Mouse (Mus musculus) cerebellum, postnatal 10 days (tissue): ENCODE measurements around the gene Dnajc17.

Experiments used
- DNase-seq, 2 experiments: peaks; one replicate each; pipeline ENCODE4 v3.0.0; 2021; ENCODE audit warnings: mixed read lengths in 2 of 2

The Dnajc17 gene

DNA sequence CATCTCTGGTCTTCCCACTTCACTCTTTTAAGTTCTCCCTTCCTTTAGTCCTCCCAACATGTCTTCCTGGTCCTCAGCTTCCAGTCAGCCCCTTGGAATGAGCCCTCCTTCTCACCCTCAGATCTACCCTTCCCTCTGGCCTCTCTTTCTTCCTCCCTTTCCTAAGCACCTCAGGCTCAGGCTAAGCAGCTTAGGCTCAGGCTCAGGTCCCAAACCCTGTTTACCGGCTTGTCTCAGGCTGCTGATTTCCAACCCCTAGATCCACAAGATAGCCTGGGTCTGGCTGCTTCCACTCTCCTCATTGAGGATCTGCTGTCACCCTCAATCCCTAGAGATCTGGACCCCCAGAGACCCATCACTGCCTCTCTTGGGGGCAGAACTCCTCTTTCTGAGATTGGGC is 10.5 kb downstream of the Dnajc17 start:
- no peak for DNase-seq

DNA sequence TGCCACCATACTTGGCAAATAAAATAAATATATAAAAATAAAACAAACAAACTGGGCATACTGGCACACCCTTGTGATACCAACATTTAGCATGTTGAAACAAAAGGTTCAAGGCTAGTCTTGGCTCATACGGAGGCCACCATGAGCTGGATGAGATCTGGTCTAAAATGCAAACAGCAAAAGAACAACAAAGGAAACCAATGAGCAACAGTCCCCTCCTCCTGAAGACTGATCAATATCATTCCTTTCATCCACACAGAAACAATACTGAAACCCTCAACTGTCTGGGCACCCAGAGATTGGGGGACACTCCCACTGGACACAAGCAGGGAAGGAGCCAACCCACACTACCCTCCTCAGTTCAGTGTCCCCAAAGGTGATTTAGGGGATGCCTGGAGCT is 11.1 kb downstream of the Dnajc17 start:
- no peak for DNase-seq

DNA sequence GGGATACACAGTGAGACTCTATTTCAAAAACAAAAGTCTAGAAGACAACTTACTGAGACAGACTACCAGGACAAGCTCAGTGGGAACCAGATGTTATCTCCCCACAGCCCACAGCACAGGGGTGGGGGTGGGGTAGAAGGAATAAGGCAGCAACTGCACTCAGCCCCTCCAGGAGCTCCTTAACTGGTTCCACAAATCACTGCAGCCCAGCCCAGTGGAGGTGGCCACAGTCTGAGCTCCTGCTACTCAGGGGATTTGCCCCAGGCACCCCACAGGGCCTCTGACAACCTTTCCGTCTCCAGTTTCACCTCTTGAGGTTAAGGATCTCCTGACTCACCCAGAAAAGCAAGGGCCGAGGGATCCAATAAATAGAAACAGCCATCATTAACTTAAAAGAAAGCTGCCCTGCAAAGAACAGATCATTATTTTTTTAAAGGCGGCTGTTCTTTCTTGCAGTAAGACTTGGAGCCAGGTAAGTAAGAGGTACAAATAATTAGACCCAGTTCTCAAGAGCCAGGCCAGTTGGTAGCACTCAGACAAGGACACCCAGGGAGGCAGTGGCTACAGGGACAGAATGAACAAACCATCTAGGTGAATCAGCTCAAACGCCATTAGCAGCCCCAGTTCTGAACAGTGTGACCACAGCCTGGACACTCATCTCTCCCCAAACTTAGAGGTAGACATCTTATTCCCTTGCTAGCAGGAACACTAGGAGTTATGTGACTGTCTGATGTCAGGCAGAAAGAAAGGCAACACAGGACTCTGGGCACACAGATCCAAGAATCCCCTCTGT is 12.1 kb downstream of the Dnajc17 start:
- no peak for DNase-seq

DNA sequence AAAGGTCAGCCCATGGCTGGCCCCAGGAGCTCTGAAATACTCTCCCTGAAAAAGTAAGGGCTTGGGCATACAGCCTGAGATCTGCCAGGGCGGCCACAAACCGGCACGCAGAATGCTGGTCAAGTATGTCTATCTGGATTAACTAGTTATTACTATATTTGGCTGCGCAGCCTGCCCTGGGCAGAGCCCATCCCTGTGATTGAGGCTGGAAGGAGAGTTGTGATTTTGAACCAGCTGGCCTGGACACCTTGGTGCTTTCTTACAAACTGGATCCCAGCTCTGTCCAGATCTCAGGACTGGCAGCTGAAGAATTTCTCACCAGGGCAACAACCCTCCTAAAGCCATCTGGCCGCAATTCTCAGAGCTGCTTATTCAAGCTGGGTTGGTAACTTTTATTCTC is 14.5 kb downstream of the Dnajc17 start:
- peak in 1 of 2 experiments; percentile 28 for DNase-seq

DNA sequence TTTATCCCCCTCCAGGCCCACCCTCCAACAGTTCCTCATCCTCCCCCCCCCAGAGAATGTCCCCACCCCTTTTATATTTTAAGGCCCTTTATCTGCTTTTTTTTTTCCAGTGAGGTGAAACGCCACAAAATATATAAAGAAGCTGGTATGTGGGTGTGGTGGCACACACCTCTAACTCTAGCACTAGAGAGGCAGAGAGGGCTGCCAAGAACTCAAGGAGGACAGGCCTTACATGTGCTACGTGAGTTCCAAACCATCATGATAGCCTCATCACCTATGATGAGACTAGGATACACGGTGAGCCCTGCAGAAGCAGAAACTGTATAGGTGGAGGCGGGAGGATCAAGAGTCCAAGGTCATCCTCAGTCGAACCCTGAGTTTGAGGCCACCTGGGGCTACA is 17.6 kb downstream of the Dnajc17 start:
- no peak for DNase-seq

DNA sequence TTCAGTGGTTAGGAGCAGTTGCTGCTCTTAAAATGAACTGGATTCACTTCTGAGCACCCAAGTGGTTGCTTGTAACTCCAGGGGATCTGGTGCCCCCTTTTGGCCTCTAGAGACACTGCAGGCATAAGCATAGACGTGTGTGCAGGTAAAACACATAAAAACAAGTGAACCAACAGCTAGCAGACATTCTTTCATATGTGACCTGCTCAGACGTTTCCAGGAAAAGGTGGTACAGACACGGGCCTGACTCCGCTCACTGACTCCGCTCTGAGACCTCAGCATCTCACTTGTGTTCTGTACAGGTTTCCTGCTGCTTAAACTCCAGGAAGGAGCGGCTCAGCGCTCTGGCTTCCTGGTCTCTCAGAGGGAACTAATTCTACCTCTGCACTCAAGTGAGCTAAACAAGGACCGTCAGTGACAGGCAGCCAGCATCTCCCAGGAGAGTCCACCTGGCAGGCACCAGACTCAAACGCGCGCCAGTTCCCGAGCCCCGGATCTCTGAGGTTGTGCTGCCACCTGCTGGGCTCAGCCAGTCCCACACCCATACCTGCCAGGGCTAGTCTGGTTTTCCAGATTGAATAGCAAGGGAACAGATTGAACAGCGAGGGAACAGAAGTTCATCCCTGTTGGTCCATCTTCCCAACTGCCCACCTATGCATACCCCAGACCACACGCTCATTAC is 19.4 kb downstream of the Dnajc17 start:
- peak; percentile 96 to 97 for DNase-seq

DNA sequence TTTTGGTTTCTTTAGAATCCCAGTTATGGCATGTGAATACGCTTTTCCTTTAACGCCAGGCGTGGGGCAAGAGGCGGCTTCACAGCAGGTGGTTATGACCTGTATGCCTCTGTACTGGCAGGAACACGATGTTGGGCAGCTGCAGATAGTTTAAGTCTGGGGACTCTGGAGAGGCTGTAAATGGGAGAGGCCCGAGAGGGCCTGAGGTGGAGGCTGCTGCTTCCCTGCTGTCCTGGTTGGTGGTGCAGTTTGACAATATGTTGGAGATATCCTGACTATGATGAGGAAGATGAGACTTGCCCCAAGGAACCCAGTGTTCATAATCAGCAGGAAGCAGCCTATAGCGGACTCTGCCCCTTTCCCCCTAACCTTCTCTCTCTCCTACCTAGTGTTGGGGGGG is 25.7 kb downstream of the Dnajc17 start:
- no peak for DNase-seq

DNA sequence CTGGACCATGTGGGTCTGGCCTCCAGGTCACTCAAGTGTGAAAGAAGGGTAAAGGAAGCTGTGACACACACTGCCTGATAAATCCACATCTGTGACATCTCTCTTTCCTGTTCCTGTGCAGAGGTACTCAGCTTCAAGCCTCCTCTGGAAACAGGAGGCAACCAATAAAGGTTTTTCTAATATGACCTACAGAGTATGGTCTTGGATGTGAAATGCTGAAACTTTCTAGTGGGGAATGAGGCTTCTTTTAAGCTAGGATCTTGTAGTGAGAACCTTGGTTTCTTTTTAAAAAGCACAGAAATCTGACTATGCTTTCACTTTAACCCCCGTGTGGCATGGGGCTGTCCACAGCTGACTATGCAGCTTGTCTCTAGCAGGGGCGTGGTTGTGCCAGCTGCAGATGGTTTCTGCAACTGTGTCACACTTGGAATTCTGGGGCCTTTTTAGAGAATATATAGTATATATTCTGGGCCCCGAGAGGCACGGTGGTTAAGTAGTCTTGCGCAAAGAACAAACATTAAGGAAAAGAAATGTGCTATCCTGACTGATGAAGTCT is 31.1 kb downstream of the Dnajc17 start:
- DNase-seq, result no peak

DNA sequence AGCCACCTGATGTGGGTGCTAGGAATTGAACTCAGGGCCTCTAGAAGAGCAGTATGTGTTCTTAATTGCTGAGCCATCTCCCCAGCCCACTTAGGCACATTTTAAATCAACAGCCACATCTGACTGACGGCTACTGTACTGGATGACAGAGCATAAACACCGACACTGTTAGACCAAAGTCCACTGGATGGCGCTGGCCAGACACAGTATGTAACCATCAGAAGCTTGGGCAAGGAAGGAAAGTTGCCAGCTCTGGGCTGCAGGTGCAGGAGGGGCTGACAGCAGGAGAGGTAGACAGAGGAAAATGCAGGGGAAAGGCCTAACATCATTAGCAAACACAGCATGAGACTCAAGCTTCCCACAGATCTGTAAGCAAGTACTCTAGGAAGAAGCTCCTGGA is 31.8 kb downstream of the Dnajc17 start:
- no peak for DNase-seq

DNA sequence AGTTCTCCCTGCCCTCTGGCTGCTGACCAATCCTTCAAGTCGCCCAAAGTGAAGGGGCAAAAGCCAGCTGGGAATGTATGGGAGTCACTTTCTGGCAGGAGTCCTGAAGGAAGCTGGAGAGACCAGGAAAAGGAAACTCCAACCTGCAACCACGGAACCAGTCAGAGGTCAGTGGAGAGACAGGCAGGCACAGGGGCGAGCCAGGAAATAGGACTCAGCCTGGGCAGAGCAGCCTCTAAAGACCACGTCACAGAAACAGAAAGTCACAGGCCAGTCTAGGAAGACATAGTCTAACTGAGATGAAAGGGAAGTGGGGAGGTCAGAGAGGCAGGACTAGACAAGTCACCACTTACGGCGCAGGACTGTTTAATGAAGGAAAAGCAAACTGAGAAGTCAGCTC is 33.0 kb downstream of the Dnajc17 start:
- no peak for DNase-seq

DNA sequence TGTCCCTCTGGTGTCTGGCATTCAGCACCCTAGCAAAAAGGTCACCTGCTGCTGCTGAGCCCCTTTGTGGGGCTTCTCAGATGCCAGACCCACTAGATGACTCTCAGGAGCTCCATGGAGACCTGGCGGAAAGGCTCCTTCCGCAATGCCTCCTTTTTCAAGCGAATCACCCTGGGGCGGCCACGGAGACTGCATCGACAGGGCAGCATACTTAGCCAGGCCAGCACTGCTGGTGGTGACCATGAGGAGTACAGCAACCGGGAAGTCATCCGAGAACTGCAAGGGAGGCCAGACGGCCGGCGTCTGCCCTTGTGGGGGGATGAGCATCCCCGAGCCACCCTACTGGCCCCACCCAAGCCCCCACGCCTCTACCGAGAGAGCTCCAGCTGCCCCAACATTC is 33.7 kb downstream of the Dnajc17 start:
- DNase-seq, result peak; percentile 15 to 16

DNA sequence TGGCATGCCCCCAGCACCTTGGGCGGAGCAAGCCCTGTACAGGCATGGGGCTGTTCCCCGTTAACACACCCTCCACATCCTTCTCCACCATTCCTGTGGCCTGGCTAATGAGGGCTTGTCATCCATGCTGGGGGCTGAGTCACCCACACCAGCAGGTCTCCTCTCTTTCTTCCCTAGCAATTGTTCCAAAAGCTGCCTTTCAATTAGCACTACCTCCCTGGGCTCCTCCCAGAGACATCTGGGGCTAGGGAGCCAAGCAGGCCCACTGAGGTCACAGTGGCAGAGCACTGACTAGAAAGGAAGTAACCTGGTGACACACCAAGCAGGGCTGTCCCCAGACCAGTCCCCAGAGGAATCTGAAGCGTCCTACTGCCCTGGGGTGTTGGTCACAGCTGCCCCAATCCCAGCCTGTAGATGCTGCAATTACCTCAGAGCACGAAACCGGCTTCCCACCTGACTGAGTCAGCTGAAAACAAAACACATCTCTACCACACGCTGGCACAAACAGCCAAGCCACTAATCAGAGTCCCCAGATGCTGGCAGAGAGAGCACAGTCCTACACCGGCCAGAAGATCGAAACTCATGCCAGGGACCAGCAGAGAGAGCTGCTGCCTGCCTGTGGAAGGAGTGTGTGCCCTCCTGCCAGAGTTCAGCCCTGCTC is 34.5 kb downstream of the Dnajc17 start, which contains the start of gene Gm14137:
Gm14137 (plus strand) TSS at position 519 of the 661 bp plus-strand sequence.
- peak; percentile 77 to 80 for DNase-seq

DNA sequence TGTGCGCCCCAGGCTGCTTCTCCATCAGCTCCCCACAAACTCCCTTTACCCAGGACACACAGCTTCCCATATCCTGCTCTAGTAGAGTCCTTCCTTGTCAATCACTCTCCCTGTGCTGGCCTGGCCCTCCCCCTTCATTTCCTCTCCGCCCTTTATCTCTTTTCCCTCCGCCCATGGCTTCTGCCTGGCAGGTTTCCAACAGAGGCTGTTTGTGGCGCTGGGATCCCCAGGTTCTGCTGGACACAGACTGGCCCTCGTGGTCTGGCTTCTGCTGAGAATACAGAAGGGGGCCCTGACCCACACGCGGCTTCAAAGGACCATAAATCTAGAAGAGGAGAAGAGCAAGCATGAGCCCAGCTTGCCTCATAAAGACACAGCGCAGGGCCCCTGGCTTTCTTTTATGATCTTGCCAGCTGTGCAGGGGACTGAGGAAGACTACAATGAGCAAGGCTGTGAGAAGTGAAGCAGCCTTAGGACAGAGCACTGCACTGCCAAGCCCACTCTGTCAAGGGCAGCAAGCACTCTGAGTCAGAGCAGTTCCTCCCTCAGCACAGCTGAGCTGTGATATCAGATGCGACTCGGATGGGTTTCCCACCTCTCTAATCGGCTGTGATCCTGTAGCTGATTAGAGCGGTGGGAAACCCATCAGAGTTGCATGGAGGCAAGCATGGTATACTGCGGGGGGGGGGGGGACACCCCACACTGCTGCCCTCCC is 35.6 kb downstream of the Dnajc17 start:
- DNase-seq, result peak; percentile 60 to 65

DNA sequence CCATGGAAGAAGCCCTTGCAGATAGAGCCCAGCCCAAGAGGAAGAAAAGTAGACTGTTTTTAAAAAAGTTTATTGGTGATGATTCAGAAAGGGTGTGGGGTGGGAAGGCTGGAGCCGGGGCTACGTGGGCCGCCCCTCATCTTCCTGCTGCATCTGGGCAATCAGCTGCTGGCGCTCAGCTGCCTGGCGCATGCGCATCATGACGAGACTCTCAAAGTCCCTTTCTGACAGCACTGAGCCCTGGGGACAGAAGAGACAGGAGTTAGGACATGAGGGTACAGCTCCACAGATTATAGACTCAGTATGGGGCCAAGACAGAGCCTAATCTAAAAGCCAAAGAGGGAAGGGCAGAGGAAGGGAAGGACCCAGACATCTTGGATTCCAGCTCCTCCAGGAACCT is 36.1 kb downstream of the Dnajc17 start:
- DNase-seq, result no peak

DNA sequence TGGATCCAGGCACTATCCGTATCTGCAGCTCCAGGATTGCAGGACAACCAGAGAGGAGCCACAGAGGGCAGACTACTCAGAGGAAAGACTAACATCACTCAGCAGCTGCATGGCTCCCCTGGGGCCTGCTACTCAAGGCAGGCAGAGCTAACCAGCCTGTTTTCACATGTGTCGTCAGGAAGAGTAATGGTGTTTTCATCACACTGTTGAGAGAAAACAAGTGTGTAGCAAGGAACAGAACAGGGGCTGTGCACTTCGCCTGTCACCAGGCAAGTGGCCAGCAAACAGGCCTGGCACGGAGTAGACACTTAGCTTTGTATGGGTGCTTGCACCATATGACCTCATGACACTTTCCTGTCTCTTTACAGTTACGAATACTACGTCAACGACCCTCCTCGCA is 37.0 kb downstream of the Dnajc17 start:
- DNase-seq, result no peak

DNA sequence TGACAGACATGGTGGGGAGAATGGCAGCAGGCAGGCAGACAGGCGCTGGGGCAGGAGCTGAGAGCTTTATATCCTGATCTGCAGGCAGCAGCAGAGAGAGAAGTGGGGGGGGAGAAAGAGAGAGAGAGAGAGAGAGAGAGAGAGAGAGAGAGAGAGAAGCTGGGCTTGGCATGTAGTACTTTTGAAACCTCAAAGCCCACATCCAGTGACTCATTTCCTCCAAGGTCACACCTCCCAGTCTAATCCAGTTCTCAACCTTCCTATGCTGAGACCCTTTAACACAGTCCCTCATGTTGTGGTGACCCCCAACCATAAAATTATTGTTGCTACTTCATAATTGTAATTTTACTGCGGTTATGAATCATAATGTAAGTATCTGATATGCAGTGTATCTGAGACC is 38.3 kb downstream of the Dnajc17 start:
- no peak for DNase-seq

DNA sequence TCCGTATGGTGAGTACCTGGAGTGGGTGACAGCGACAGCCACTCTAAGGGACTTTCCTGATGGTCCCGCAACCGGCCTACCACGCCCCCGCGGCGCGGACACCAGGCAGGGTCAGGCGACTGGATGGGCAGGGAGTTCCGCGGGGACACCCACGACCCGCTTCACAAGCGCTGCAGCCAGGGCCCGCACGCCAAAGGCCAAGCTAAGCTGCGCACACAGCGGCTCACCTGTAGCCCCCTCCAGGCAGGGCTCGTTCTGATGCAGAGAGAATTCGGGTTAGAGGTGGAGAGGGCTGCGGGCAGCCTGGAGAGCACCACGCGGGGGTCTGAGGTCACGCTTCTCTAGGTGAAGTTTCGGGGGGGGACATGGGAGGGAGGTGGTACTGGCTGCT is 40.7 kb downstream of the Dnajc17 start:
- no peak for DNase-seq

DNA sequence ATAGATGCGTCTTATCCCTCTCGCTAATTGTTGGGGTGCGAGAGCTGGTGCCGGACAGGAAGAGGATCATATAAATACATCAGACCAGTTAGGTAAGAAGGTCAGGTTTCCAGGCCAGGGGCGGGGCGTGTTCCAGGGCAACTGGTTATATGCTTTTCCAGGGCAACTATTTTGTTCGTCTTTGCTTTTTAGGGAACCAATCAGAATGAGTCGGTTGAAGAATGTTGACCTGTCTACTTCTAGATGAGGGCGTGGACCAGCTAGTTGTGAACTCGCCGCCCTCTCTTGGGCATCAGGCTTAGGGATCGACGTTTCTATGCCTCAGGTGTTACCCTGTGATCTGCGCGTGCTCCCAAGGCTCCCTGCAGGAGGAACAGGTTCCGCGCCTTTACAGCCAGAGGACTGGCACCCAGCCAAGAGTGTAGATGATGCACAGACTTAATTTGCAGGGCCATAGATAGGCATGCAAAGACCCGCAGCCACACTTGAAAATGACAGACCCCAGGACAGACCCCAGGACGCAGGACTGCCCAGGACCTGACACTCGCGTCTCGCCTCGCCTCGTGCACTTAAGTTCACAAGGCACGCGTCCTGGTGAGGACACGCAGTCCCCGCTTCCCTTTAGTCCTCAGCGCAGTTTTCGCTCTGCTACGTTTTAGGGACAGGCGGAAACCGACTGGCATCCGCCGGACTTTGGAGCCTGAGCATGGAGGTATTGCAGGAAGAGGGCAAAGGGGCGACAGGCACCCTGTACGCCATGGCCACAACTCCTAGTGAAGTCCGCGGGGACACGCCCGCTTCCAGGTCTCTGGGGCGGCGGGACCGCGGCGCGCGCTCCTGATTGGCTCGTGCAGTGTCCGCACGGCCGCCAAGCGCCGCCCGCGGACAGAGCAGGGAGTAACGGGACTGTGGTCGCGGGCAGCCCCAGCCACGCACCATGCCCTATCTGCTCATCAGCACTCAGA is 41.4 kb downstream of the Dnajc17 start, which contains the start of gene Gchfr:
Gchfr (plus strand) TSS at position 873 of the 965 bp plus-strand sequence.
- peak; percentile 65 to 69 for DNase-seq

DNA sequence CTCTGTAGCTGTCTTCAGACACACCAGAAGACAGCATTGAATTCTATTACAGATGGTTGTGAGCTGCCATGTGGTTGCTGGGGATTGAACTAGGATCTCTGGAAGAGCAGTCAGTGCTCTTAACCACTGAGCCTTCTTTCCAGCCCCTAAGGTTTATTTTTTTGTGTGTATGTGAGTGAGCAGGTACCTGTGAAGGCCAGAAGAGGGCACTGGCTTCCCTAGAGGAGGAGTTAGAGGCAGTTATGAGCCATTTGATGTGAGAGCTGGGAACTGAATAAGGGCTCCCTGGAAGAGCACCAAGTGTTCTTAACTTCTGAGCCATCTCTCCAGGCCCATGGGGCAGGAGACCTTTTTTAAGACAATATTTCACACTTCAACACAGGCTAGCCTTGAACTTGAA is 43.2 kb downstream of the Dnajc17 start:
- DNase-seq, result no peak

DNA sequence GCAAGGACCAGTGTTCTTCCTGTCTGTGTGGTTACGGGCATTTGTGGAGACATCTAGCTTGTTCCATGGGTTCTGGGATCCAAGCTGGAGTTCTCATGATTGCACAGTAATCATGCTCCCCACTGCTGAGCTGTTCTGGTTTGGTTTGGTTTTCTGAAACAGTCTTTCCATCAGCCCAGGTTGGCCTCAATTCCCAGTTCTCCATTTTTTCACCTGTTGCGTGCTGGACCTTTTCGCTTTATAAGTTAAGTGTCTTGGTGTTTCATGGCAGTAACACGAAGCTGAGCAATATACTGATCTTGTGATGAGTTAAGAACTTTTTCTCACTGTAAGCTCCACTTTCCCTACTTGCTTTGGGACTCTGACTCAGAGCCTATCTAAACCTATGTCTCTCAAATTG is 44.6 kb downstream of the Dnajc17 start:
- no peak for DNase-seq

DNA sequence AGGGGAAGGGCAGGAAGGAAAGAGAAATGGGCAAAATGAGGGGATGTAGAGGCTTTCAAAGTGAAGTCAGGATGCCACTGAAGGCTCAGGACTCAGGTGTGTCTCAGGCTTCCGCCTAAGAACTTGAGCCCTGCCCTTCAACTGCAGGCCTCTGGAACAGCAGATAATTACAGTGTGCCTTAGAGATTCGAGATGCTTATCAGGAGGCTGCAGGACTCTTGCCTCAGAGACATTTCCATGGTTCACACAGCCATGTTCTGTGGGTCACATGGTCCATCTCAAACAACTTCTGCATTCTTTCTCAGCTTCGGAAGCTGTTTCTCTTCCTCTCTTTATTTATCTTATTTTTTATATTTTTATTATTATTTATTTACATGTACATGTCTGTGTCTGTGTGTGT is 45.5 kb downstream of the Dnajc17 start:
- DNase-seq, result no peak

DNA sequence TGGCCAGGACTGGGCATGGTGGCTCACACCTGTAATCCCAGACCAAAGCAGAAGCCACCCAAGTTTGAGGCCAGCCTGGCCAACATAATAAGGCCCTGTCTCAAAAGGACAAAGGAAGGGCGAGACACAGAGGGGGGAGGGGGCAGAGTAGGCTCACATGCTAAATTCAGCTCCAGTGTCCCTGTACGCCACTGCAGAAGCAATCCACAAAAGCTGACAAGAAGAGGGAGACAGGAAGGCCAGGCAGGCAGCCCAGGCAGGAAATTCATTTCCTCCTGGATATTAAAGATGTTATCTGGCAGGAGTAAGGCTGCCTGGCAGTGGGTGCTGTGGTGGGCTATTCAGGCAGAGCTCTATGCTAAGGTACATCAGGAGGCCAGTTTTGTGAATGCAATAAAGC is 47.3 kb downstream of the Dnajc17 start:
- DNase-seq, result no peak
